Mouse (Mus musculus): Measurements from ENCODE around the gene Gm17349. TPM values are rescaled to one million over a fixed set of nuclear protein-coding genes. Genes with fewer than 3 reads are reported as not detected.

Gm17349 gene
- polyA plus RNA-seq, 1 experiment from 2014 or later: not detected

DNA sequence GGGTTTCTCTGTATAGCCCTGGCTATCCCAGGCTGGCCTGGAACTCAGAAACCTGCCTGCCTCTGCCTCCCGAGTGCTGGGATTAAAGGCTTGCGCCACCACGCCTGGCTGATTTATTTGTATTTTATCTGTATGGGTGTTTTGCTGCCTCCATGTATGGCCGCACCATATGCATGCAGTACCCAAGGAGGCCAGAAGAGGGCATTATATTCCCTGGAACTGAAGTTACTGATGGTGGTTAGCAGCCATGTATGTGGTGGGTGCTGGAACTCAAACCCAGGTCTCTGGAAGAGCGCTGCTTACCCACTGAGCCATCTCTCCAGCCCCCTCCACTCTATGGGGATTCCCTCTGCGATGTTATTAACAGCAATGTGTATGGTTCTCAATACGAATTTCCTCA lies 22.4 kb downstream of the Gm17349 start:
- Histone ChIP-seq H3K27ac (ENCODE audit: low read depth) (no peak overlapping the region), H3K9me3 (ENCODE audit: low read depth, low read length) (no peaks in the 10 kb centered on the region), H3K36me3 (ENCODE audit: insufficient read depth) (no peaks in the 10 kb centered on the region), H3K4me2 (no peak overlapping the region), H3K4me1 (ENCODE audit: insufficient read depth) (no peaks in the 10 kb centered on the region), H3K9ac (no peak overlapping the region), H3K27me3 (ENCODE audit: insufficient read depth, low read length) (no peaks in the 10 kb centered on the region), H3K4me3 (ENCODE audit: low read depth, low read length) (no peak overlapping the region)
- DNase-seq: peak; percentile 32
- ATAC-seq (ENCODE audit: insufficient read depth): no peak
- WGBS: 87% methylated on average over 7 of the region's 7 CpGs
- peak; percentile 54 for TF ChIP-seq CTCF (IDR thresholded peaks at IDR 0.05; ENCODE audit: low read depth)

DNA sequence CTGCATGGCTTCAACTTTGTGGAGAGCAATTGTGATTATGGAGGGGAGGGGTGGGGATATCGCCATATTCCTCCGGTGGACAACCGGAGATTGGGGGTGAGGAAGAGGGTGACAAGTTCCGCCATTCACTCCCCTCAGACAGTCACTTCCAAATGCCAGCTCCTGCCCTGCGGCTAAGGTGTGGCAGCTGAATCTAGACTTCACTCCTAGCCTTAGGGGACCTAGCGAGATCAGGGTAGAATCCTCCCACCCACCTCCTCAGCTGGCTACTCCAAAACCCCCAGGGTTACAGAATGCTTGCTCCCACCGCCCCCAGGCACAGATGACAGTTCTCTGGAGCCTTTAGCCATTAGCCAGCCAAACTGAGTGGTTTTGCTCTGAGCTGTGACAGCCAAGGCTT lies 26.3 kb downstream of the Gm17349 start:
- Histone ChIP-seq H3K9me3 (ENCODE audit: low read depth, low read length) (no peaks in the 10 kb centered on the region), H3K36me3 (ENCODE audit: insufficient read depth) (no peaks in the 10 kb centered on the region)
- no peak for TF ChIP-seq CTCF (IDR thresholded peaks at IDR 0.05; ENCODE audit: low read depth)

DNA sequence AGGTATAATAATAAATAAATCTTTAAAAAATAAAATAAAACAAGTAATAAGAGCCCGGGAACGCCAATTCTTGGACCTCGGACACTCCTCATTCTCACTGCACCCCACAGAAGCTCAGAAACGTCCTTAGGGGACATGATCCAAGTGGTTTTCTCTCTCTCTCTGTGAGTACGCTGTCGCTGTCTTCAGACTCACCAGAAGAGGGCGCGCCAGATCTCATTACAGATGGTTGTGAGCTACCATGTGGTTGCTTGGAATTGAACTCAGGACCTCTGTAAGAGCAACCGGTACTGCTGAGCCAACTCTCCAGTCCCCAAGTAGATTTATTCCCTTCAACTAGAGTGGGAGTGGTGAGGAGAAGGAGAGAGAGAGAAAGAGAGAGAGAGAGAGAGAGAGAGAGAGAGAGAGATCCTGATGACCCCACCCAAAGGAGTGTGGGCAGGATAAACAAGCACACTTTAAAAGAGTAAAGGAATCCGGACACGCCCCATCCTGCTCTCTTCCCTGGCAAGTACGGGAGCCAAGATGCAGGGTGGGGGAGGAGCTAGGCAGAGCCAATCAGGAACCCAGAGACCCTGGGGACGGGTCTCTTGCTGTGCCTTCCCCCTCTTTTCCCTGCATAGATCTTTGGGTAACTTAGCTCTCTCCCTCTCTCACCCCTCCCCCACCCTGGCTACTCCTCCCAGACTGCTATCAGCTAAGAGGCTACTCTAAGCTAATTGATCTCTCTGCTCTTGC lies 27.1 kb downstream of the Gm17349 start:
- H3K27ac ChIP-seq (ENCODE audit: low read depth): no peak overlapping the region
- H3K4me3 ChIP-seq (ENCODE audit: low read depth, low read length): no peak overlapping the region
- H3K9ac ChIP-seq: no peak overlapping the region
- peak; percentile 53 for TF ChIP-seq CTCF (IDR thresholded peaks at IDR 0.05; ENCODE audit: low read depth)
- no peaks in the 10 kb centered on the region for H3K4me1 ChIP-seq (ENCODE audit: insufficient read depth)
- peaks cover 7% of the 10 kb centered on the region; the same call in 1 of the 2 replicates for H3K27me3 ChIP-seq (ENCODE audit: insufficient read depth, low read length)
- no peaks in the 10 kb centered on the region for H3K9me3 ChIP-seq (ENCODE audit: low read depth, low read length)
- peak overlapping the region; percentile 23; the same call in 1 of the 2 replicates for H3K4me2 ChIP-seq
- WGBS: 15% methylated on average over 13 of the region's 13 CpGs
- DNase-seq (peak; percentile 59), ATAC-seq (ENCODE audit: insufficient read depth) (peak; percentile 81)
- H3K36me3 ChIP-seq (ENCODE audit: insufficient read depth): no peaks in the 10 kb centered on the region

More for the DNA sequence above, 26.3 kb downstream of the Gm17349 start:
- DNase-seq (no peak), ATAC-seq (ENCODE audit: insufficient read depth) (no peak)
- Histone ChIP-seq H3K9ac (no peak overlapping the region), H3K4me1 (ENCODE audit: insufficient read depth) (no peaks in the 10 kb centered on the region), H3K4me3 (ENCODE audit: low read depth, low read length) (no peak overlapping the region), H3K27ac (ENCODE audit: low read depth) (no peak overlapping the region), H3K27me3 (ENCODE audit: insufficient read depth, low read length) (peaks cover 4% of the 10 kb centered on the region; the same call in 1 of the 2 replicates), H3K4me2 (no peak overlapping the region)
- 50% methylated on average over 7 of the region's 7 CpGs for WGBS

DNA sequence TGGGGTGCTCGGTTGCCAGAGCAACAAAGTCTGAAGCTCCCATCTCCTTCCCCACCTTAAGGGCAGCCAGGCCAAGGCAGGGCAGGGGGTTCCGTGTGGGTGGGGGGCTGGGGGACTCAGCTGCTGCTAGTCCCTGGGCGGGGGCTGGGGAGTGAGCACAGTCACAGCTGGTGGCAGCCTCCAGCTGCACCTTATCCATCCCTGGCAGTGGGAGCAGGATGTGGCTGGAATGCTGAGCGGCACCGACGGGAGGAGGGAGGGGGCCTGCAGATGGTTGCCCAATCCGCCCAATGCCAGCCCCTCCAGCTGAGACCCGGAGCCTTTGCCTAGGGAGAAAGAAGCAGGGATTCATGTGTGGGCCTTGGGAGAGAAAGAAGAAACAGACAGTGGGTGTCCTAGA lies 28.2 kb downstream of the Gm17349 start:
- Histone ChIP-seq H3K36me3 (ENCODE audit: insufficient read depth) (no peaks in the 10 kb centered on the region), H3K4me3 (ENCODE audit: low read depth, low read length) (no peak overlapping the region), H3K27me3 (ENCODE audit: insufficient read depth, low read length) (peaks cover 18% of the 10 kb centered on the region), H3K9ac (no peak overlapping the region), H3K9me3 (ENCODE audit: low read depth, low read length) (no peaks in the 10 kb centered on the region), H3K4me1 (ENCODE audit: insufficient read depth) (no peaks in the 10 kb centered on the region), H3K27ac (ENCODE audit: low read depth) (no peak overlapping the region), H3K4me2 (no peak overlapping the region)
- DNase-seq (no peak), ATAC-seq (ENCODE audit: insufficient read depth) (peak; percentile 47; the same call in 1 of the 2 replicates)
- WGBS: 30% methylated on average over 8 of the region's 8 CpGs
- no peak for TF ChIP-seq CTCF (IDR thresholded peaks at IDR 0.05; ENCODE audit: low read depth)

DNA sequence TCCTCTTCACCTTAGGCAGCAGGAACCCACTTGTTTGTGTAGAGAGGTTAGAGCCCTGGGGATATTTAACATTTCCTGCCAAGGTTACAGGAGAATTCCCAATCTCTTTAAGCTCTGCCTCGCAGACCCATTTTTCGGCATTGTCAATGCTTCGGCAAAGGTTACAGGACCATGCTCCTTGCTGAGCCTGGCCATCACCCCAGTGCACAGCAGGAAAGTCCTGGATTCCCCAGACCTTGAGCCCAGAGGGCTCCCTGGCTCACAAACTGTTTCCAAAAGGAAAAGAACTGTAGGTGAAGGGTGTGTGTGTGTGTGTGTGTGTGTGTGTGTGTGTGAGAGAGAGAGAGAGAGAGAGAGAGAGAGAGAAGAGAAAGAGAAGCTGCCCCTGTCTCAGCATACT lies 30.4 kb downstream of the Gm17349 start:
- no peak overlapping the region for H3K27ac ChIP-seq (ENCODE audit: low read depth)
- H3K9ac ChIP-seq: no peak overlapping the region
- no peak for TF ChIP-seq CTCF (IDR thresholded peaks at IDR 0.05; ENCODE audit: low read depth)
- H3K27me3 ChIP-seq (ENCODE audit: insufficient read depth, low read length): peaks cover 40% of the 10 kb centered on the region
- ATAC-seq (ENCODE audit: insufficient read depth) (no peak), DNase-seq (no peak)
- H3K4me1 ChIP-seq (ENCODE audit: insufficient read depth): 0 out of 2 replicates have a peak, but pooled peaks cover 2% of the 10 kb centered on the region
- no peak overlapping the region for H3K4me3 ChIP-seq (ENCODE audit: low read depth, low read length)
- H3K4me2 ChIP-seq: no peak overlapping the region
- WGBS: 76% methylated on average over 3 of the region's 3 CpGs
- H3K36me3 ChIP-seq (ENCODE audit: insufficient read depth): no peaks in the 10 kb centered on the region
- H3K9me3 ChIP-seq (ENCODE audit: low read depth, low read length): no peaks in the 10 kb centered on the region

DNA sequence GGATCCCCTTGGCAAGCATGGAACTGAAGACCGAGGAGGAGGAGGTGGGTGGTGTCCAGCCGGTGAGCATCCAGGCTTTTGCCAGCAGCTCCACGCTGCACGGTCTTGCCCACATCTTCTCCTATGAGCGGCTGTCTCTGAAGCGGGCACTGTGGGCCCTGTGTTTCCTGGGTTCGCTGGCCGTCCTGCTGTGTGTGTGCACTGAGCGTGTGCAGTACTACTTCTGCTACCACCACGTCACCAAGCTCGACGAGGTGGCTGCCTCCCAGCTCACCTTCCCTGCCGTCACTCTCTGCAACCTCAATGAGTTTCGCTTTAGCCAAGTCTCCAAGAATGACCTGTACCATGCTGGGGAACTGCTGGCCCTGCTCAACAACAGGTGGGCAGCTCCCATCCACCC lies 33.5 kb downstream of the Gm17349 start:
- H3K27me3 ChIP-seq (ENCODE audit: insufficient read depth, low read length): peaks cover 48% of the 10 kb centered on the region
- no peak for ATAC-seq (ENCODE audit: insufficient read depth)
- no peak overlapping the region for H3K4me3 ChIP-seq (ENCODE audit: low read depth, low read length)
- TF ChIP-seq CTCF (IDR thresholded peaks at IDR 0.05; ENCODE audit: low read depth): no peak
- H3K4me1 ChIP-seq (ENCODE audit: insufficient read depth): 0 out of 2 replicates have a peak, but pooled peaks cover 2% of the 10 kb centered on the region
- H3K4me2 ChIP-seq: no peak overlapping the region
- H3K27ac ChIP-seq (ENCODE audit: low read depth): no peak overlapping the region
- H3K9ac ChIP-seq: no peak overlapping the region
- no peaks in the 10 kb centered on the region for H3K9me3 ChIP-seq (ENCODE audit: low read depth, low read length)
- no peaks in the 10 kb centered on the region for H3K36me3 ChIP-seq (ENCODE audit: insufficient read depth)
- WGBS: 67% methylated on average over 14 of the region's 14 CpGs
- DNase-seq: no peak

DNA sequence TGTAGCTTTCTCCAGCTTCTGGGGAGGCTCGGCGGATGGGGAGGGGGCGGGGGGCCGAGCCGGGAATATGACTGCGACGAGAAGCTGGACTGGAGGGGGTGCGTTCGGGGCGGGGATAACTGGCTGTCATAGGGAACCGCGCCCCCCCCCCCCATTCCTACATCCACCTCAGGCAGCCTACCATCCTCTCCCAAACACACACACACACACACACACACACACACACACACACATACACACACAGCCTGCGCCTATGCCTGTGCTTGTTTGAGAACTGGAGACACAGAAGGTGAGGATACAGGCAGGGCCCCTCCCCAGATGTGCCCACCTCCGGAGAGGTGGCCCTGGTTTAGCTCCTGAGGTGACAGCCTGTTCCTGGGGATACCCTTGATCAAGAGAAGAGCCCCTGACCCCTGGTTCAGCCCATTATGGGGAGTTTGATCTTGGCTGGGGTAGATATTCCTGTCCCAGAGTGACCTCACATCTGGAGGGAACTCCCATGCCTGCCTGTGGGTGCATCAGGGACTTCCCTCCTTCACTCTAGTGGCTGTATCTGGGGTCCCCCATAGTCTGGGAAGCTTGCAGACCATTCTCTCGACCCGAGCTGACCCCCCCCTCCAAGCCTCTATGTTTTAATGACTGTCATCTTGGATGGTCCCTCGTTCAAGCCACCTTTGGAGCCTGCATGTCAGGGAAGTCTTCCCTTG lies 34.2 kb downstream of the Gm17349 start:
- Histone ChIP-seq H3K4me1 (ENCODE audit: insufficient read depth) (0 out of 2 replicates have a peak, but pooled peaks cover 2% of the 10 kb centered on the region), H3K36me3 (ENCODE audit: insufficient read depth) (no peaks in the 10 kb centered on the region), H3K4me2 (peak overlapping the region; percentile 94), H3K27ac (ENCODE audit: low read depth) (no peak overlapping the region), H3K4me3 (ENCODE audit: low read depth, low read length) (peak overlapping the region; percentile 47), H3K9ac (peak overlapping the region; percentile 41), H3K27me3 (ENCODE audit: insufficient read depth, low read length) (peaks cover 50% of the 10 kb centered on the region), H3K9me3 (ENCODE audit: low read depth, low read length) (no peaks in the 10 kb centered on the region)
- ATAC-seq (ENCODE audit: insufficient read depth) (peak; percentile 21; the same call in 1 of the 2 replicates), DNase-seq (no peak)
- 8% methylated on average over 16 of the region's 17 CpGs for WGBS
- TF ChIP-seq CTCF (IDR thresholded peaks at IDR 0.05; ENCODE audit: low read depth): no peak
